Mouse (Mus musculus) kidney, embryonic 14.5 days (tissue): ENCODE results near the gene Atp10a. TPM values are rescaled to one million over a fixed set of nuclear protein-coding genes. Genes with fewer than 3 reads are reported as not detected.

ENCODE experiments used
- ATAC-seq: fragments of 200-750 bp; cut with Nextera tagmentation; 2 replicates; pipeline ENCODE4 v1.8.0; 2017; ENCODE audit warnings: moderate number of reproducible peaks, mild to moderate bottlenecking, moderate TSS enrichment, moderate library complexity; ENCODE audit not compliant: low FRiP score, low TSS enrichment
- H3K27ac ChIP-seq: fragments of 300-500 bp; sonication (generic); 2 replicates; pipeline ENCODE4 v1.5.1; 2014; ENCODE audit warnings: low read depth, mild to moderate bottlenecking, low read length, moderate library complexity, mixed read lengths
- H3K27me3 ChIP-seq: fragments of 300-500 bp; sonication (generic); 2 replicates; pipeline ENCODE4 v1.6.1; 2014; ENCODE audit warnings: mild to moderate bottlenecking, low read length; ENCODE audit not compliant: control insufficient read depth, insufficient read depth
- H3K36me3 ChIP-seq: fragments of 300-500 bp; sonication (generic); 2 replicates; pipeline ENCODE4 v1.6.1; 2014; ENCODE audit warnings: low read length, mixed read lengths; ENCODE audit not compliant: control insufficient read depth, insufficient read depth
- H3K4me1 ChIP-seq: fragments of 300-500 bp; sonication (generic); 2 replicates; pipeline ENCODE4 v1.6.1; 2014; ENCODE audit warnings: low read length, mixed read lengths; ENCODE audit not compliant: control insufficient read depth, insufficient read depth
- H3K4me2 ChIP-seq: fragments of 300-500 bp; sonication (generic); replicated peaks from 2 replicates; pipeline ENCODE4 v1.6.1; 2014; ENCODE audit warnings: low read depth, mild to moderate bottlenecking, low read length
- H3K4me3 ChIP-seq: fragments of 300-500 bp; sonication (generic); 2 replicates; pipeline ENCODE4 v1.5.1; 2014; ENCODE audit warnings: mild to moderate bottlenecking, low read length
- H3K9ac ChIP-seq: fragments of 300-500 bp; sonication (generic); 2 replicates; pipeline ENCODE4 v1.6.1; 2014; ENCODE audit warnings: low read depth, mild to moderate bottlenecking, low read length, moderate library complexity
- H3K9me3 ChIP-seq: fragments of 300-500 bp; sonication (generic); 2 replicates; pipeline ENCODE4 v1.6.1; 2016; ENCODE audit warnings: low read length; ENCODE audit not compliant: control insufficient read depth
- WGBS: fragments of 180-500 bp; shearing (Covaris S2); extraction: QIAGEN DNeasy Blood & Tissue Kit; methylation state at CpG from one replicate; pipeline ENCODE4 v1.1.7; 2014; 5-methylcytosine and 5-hydroxymethylcytosine counted together
- polyA plus RNA-seq: library from polyadenylated mRNA; unstranded; fragments of >200 nt; fragmentation: Nextera tagmentation; extraction: Ambion mirVana; gene quantifications from 2 replicates; pipeline ENCODE4 v1.2.1, GENCODE M21; 2014

Gene Atp10a
- polyA plus RNA-seq, 1 experiment from 2014 or later = 4.6 TPM

DNA sequence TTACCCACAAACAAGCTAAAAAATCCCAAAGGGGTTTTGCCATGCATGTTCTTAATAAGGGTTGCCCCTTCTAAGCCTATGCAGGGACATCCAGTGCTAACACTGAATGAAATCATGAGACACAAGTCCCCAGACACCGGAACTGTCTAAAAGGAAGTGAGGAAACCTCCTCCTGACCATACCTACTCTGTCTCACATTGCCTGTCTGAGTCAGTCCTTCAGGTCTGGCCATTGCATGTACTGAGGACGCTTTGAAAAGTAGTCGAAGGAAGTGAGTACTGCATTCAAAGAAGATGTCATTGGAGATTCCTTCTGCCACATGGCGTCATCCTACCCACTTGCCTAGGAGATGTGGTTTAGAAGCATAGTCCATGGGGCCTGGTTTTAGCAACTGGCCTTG is 84.9 kb downstream of the Atp10a start:
- H3K27me3 ChIP-seq = no peaks in the 10 kb centered on the region
- no peak overlapping the region for H3K27ac ChIP-seq
- H3K9ac ChIP-seq = no peak overlapping the region
- H3K9me3 ChIP-seq = no peaks in the 10 kb centered on the region
- H3K4me3 ChIP-seq = no peak overlapping the region
- no peak overlapping the region for H3K4me2 ChIP-seq
- ATAC-seq = no peak
- WGBS = 84% methylated on average over 4 of the region's 4 CpGs
- H3K4me1 ChIP-seq = no peaks in the 10 kb centered on the region
- H3K36me3 ChIP-seq = no peaks in the 10 kb centered on the region

- WGBS = 77% methylated on average over 4 of the region's 4 CpGs
- H3K4me1 ChIP-seq = no peaks in the 10 kb centered on the region
- no peaks in the 10 kb centered on the region for H3K9me3 ChIP-seq
- no peak overlapping the region for H3K27ac ChIP-seq
- no peak overlapping the region for H3K9ac ChIP-seq
- no peak overlapping the region for H3K4me3 ChIP-seq
- no peaks in the 10 kb centered on the region for H3K27me3 ChIP-seq
- no peaks in the 10 kb centered on the region for H3K36me3 ChIP-seq
- no peak for ATAC-seq
- H3K4me2 ChIP-seq = no peak overlapping the region
These were observed 86.0 kb downstream of the Atp10a start for GRCm38 (mm10) chr7:58742009-58742408.

DNA sequence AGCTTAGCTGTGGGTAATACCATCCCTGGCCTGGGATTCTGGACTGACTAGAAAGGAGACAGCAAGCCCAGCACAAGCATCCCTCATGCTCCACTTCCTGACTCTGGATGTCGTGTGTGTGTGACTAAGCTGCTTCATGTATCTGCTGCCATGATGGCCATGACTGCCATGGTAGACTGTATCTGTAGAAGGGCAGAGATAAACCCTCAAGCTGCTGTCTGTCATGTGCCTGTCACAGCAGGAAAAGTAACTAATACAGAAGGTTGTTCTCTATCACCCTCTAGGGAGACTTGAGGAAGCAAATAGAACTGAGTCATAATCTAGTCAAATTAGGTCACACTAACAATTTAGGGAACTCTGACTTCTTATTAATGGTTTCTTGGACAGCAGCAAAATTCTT is 86.7 kb downstream of the Atp10a start:
- no peaks in the 10 kb centered on the region for H3K36me3 ChIP-seq
- WGBS = 81% methylated on average over 1 of the region's 1 CpGs
- ATAC-seq = no peak

GRCm38 (mm10) chr7:58743362-58744320 is 87.7 kb downstream of the Atp10a start:
- Histone ChIP-seq H3K9me3 (no peaks in the 10 kb centered on the region), H3K27ac (no peak overlapping the region), H3K27me3 (no peaks in the 10 kb centered on the region), H3K4me3 (no peak overlapping the region), H3K9ac (no peak overlapping the region), H3K4me1 (no peaks in the 10 kb centered on the region), H3K36me3 (no peaks in the 10 kb centered on the region), H3K4me2 (no peak overlapping the region)
- WGBS = 47% methylated on average over 4 of the region's 4 CpGs
- ATAC-seq = peak; percentile 45; the same call in 1 of the 2 replicates

More for the DNA sequence above, 86.7 kb downstream of the Atp10a start:
- Histone ChIP-seq H3K9me3 (no peaks in the 10 kb centered on the region), H3K27me3 (no peaks in the 10 kb centered on the region), H3K4me1 (no peaks in the 10 kb centered on the region), H3K27ac (no peak overlapping the region), H3K4me3 (no peak overlapping the region), H3K4me2 (no peak overlapping the region), H3K9ac (no peak overlapping the region)

DNA sequence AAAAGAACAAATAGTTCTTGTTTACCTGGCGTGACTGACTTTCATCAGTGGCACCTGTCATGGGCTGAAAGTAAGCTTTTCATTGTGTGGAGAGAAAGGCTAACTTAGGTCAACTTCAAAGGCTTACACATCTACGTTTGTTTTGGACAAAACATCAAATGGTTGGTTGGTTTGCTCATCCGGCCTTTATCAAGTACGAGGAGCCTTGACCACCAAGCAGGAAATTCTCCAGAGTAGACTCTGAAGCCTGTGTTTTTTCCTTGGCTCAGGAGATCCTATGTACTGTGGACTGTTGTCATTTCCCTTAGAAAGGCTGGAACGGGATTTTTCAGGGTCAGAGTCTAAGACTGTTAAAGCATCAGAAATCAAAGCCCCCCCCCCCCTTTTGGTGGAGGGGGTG is 90.9 kb downstream of the Atp10a start:
- WGBS = 34% methylated on average over 5 of the region's 5 CpGs

DNA sequence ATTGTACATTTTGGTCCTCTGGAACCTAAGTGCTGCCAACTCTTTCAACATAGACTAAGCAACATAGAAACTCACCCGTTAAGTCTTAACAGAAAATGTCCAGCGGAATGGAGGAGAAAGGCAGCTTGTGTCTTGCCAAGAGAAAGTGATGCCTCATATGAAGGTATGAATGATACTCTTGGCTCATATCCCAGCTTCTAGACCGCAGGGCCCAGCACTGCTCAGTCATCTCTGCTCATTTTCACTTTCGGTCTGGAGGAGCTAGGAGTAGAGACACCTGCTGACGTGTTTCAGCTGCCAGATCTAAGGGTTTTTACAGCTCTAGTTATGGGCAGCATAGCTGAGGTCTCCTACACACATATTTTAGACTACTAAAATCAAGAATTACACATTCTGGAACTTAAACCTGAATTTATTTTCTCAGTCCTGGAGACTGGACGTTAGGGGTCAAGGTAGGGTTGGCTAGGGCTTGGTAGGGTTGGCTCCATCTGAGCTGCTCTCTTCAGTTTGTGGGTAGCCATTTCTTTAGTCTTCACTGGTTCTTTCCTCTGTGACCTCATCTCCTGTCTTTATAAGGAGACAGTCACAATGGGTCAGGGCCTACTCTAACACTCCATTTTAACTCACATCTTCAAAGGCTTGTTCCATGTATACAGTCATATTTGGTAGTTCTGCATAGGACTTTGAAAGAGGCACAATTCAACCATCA is 94.1 kb downstream of the Atp10a start:
- Histone ChIP-seq H3K27me3 (no peaks in the 10 kb centered on the region), H3K9ac (no peak overlapping the region), H3K4me2 (no peak overlapping the region), H3K9me3 (no peaks in the 10 kb centered on the region), H3K4me3 (no peak overlapping the region), H3K36me3 (no peaks in the 10 kb centered on the region), H3K27ac (no peak overlapping the region), H3K4me1 (no peaks in the 10 kb centered on the region)
- 50% methylated on average over 6 of the region's 6 CpGs for WGBS
- peak; percentile 67; the same call in 1 of the 2 replicates for ATAC-seq

More for the DNA sequence above, 90.9 kb downstream of the Atp10a start:
- no peak for ATAC-seq
- H3K36me3 ChIP-seq = no peaks in the 10 kb centered on the region
- H3K27ac ChIP-seq = no peak overlapping the region
- no peak overlapping the region for H3K9ac ChIP-seq
- H3K9me3 ChIP-seq = no peaks in the 10 kb centered on the region
- H3K4me2 ChIP-seq = no peak overlapping the region
- no peaks in the 10 kb centered on the region for H3K4me1 ChIP-seq
- H3K4me3 ChIP-seq = no peak overlapping the region
- H3K27me3 ChIP-seq = no peaks in the 10 kb centered on the region

GRCm38 (mm10) chr7:58752041-58752440 is 96.1 kb downstream of the Atp10a start:
- no peak overlapping the region for H3K4me2 ChIP-seq
- H3K9ac ChIP-seq = no peak overlapping the region
- H3K4me3 ChIP-seq = no peak overlapping the region
- H3K4me1 ChIP-seq = no peaks in the 10 kb centered on the region
- 0 out of 2 replicates have a peak, but pooled peaks have one; percentile 40 for ATAC-seq
- no peak overlapping the region for H3K27ac ChIP-seq
- no peaks in the 10 kb centered on the region for H3K9me3 ChIP-seq
- no peaks in the 10 kb centered on the region for H3K27me3 ChIP-seq
- 41% methylated on average over 5 of the region's 5 CpGs for WGBS
- no peaks in the 10 kb centered on the region for H3K36me3 ChIP-seq

DNA sequence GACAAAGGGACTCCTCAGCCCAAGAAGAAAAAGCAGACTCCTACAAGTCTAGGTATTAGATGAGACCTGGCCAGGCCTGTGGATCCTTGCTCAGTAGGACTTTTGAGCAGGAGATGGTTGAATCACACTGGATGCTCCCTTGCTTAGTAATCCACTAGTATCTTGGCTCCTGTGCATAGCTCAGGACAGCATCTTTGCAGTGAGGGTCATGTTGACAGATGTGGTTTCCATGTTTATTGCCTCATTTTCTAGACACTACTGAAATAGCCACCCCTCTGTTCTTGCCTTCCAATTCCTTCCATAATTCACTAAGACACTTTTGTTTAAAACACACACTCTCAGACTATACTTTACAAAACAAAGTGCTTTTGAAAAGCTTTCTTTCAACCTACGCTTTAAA is 98.1 kb downstream of the Atp10a start:
- Histone ChIP-seq H3K4me2 (no peak overlapping the region), H3K27ac (no peak overlapping the region), H3K4me3 (no peak overlapping the region), H3K9me3 (no peaks in the 10 kb centered on the region), H3K9ac (no peak overlapping the region), H3K27me3 (no peaks in the 10 kb centered on the region), H3K4me1 (no peaks in the 10 kb centered on the region), H3K36me3 (no peaks in the 10 kb centered on the region)
- 89% methylated on average over 1 of the region's 1 CpGs for WGBS
- no peak for ATAC-seq

DNA sequence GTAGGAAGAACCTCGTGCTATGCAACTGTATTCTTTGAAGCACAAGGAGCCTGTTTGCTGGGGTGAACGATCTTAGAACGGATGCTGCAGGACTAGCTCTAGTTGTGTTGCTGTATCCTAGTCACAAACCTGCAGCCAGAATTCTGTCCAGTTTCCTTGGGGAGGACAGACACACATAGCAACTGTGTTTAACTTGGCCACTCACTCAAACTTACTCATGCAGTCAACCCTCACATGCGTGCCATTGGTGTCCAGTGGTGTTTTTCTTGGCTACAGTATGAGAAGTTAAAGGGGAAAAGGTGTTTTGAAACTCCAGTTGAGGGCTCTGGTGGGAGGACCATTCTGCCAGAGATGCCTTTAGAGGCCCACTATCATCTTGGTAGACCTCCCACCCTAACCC is 98.6 kb downstream of the Atp10a start:
- Histone ChIP-seq H3K27ac (no peak overlapping the region), H3K4me3 (no peak overlapping the region), H3K9me3 (no peaks in the 10 kb centered on the region), H3K36me3 (no peaks in the 10 kb centered on the region), H3K4me1 (no peaks in the 10 kb centered on the region), H3K27me3 (no peaks in the 10 kb centered on the region), H3K9ac (no peak overlapping the region), H3K4me2 (no peak overlapping the region)
- WGBS = 68% methylated on average over 4 of the region's 4 CpGs
- ATAC-seq = no peak; the same call in 1 of the 2 replicates
